Mouse (Mus musculus): ENCODE data around the gene Bfar. TPM values are rescaled to one million over a fixed set of nuclear protein-coding genes. Genes with fewer than 3 reads are reported as not detected.

The Bfar gene
- 40.2 TPM for polyA plus RNA-seq (2014; fragmentation: Illumina TruSeq; extraction: RNeasy Lipid Tissue Mini Kit (QIAGEN cat#74804); ENCODE audit: low read depth, low replicate concordance)

DNA sequence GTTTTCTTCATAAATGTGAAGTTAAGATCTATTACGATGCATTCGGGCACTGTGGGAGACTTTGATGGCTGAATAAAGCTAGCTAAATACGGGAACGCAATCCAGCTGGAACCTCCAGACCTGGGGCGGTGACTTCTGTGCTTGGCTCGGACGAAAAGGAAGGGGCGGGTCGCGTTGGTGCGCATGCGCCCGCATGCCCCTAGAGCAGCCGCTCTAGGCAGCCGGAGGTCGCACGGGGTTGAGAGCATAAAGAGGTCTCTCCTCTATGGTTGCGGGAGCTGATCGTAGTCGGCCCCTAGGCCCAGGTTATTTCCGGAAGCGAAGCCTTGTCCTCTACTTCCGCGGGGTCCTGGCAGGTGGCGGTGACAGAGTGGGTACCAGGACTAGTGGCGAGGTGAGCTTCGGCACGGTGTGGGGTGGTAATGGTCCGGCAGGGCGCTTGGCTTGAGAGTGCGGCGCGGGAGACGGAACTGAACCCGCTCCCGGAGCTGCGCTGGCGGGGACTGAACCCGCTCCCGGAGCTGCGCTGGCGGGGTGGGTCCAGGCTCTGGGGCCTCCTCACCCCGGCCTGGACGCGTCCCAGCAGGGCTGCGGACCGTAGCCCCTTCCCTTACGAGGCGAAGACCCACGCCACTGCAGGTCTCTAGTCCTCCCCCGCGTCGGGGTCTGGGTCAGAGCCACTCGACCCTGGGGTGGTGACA lies at the start of gene Bfar, which contains the start of gene 3110001I22Rik:
Bfar (plus strand) TSS at position 174 of the 701 bp plus-strand sequence.
3110001I22Rik (plus strand) TSS at position 245 of the 701 bp plus-strand sequence.

DNA sequence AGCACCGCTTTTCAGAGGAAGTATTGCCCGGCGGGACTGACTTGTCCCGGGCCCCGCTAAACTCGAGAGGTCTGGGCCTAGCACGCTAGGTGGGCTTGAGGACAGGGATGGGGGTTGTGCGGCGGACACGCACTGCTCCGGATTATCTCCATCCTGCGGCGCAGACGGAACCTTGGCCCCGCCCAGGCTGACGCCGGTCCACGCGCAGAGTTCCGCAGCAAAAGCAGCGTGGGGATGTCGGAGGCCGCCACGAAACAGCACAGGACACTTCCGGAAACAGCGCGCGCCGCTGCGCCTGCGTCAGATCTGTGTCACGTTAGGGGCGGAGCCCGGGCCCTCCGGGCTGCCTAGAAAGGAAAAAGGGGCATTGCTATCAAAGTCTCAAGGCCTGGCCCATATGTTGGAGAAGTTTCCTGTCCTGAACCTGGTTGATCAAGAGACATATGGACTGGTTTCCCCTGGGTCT lies 3.7 kb upstream of the Bfar start, which contains the start of gene Parn:
Parn (minus strand) TSS at position 293 of the 466 bp plus-strand sequence.

DNA sequence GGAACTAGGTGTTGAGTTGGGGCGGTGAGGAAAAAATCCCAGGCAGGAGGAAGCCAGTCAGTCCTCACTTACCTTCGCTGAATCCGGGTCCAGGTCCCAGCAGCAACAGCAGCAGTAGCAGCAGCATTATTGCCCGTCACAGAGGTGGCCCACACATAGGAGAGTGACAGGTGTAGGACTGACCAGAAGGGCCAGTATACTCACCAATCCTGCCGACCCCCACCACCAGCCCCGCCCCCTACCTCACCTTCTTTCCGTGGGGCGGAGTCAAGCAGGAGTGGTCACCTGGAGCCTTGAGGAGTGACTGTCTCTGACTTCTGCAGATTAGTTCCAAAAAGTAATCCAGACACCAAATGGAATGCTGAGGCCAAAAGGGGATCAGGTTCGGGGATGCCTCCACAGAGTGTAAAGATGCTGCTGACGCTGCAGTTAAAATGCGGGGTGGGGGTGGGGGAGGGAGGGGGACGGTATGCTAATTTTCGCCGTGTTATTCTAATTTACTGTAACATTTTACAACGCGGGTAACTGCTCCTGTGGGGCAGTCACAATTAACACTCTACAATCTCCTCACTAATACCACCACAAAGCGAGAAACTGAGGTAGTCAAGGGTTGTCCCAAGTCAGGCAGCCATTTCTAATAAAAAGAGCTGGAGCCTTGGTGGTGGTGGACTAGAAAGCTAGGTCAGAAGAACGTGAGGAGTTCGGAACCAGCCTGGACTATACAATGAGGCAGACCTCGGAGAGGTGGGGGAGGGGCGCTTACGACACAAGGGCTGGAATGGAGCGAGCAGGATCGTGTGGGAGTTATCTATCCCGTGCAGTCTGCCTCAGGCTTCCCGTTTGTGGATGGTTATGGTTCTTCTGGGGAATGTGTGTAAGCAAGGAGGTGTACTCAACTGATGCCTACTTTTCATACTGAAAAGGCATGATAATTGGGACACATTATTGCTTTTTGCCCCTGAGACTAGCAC lies 58.9 kb downstream of the Bfar start, which contains the start of gene Pla2g10:
Pla2g10 (minus strand) TSS at position 699 of the 971 bp plus-strand sequence.

Other genes starting within 250 kb of the Bfar start
- 59.3 TPM for gene Parn, start 3.7 kb upstream of the Bfar start, polyA plus RNA-seq (2014; fragmentation: Illumina TruSeq; extraction: RNeasy Lipid Tissue Mini Kit (QIAGEN cat#74804); ENCODE audit: low read depth, low replicate concordance)
- 15.4 TPM for gene 3110001I22Rik, start 71 bp downstream of the Bfar start, polyA plus RNA-seq (2014; fragmentation: Illumina TruSeq; extraction: RNeasy Lipid Tissue Mini Kit (QIAGEN cat#74804); ENCODE audit: low read depth, low replicate concordance)
- not detected for gene Pla2g10, start 59.1 kb downstream of the Bfar start, polyA plus RNA-seq (2014; fragmentation: Illumina TruSeq; extraction: RNeasy Lipid Tissue Mini Kit (QIAGEN cat#74804); ENCODE audit: low read depth, low replicate concordance)
- gene Rrn3, start 108.8 kb downstream of the Bfar start, polyA plus RNA-seq (2014; fragmentation: Illumina TruSeq; extraction: RNeasy Lipid Tissue Mini Kit (QIAGEN cat#74804); ENCODE audit: low read depth, low replicate concordance) = 79.5 TPM
- 73.6 TPM for gene Ntan1, start 147.0 kb downstream of the Bfar start, polyA plus RNA-seq (2014; fragmentation: Illumina TruSeq; extraction: RNeasy Lipid Tissue Mini Kit (QIAGEN cat#74804); ENCODE audit: low read depth, low replicate concordance)
- 100 TPM for gene Pdxdc1, start 231.3 kb downstream of the Bfar start, polyA plus RNA-seq (2014; fragmentation: Illumina TruSeq; extraction: RNeasy Lipid Tissue Mini Kit (QIAGEN cat#74804); ENCODE audit: low read depth, low replicate concordance)
- gene Mpv17l, start 231.3 kb downstream of the Bfar start, polyA plus RNA-seq (2014; fragmentation: Illumina TruSeq; extraction: RNeasy Lipid Tissue Mini Kit (QIAGEN cat#74804); ENCODE audit: low read depth, low replicate concordance) = 61.1 TPM

All from adrenal gland, adult 10 weeks (tissue).